Mouse (Mus musculus) spleen, adult 2 months (tissue): ENCODE data around the gene Prok1.

ENCODE experiments used
- CTCF ChIP-seq: fragments of 200-500 bp; IDR thresholded peaks from 2 replicates; pipeline ENCODE4 v1.5.1; 2011; ENCODE audit warnings: mild to moderate bottlenecking, inconsistent platforms; ENCODE audit not compliant: insufficient read depth, insufficient read length, insufficient replicate concordance; ENCODE audit errors: extremely low read depth
- POLR2A ChIP-seq: fragments of 200-500 bp; IDR thresholded peaks from 2 replicates; pipeline ENCODE4 v1.6.1; 2011; ENCODE audit warnings: low read depth, low read length, inconsistent platforms

DNA sequence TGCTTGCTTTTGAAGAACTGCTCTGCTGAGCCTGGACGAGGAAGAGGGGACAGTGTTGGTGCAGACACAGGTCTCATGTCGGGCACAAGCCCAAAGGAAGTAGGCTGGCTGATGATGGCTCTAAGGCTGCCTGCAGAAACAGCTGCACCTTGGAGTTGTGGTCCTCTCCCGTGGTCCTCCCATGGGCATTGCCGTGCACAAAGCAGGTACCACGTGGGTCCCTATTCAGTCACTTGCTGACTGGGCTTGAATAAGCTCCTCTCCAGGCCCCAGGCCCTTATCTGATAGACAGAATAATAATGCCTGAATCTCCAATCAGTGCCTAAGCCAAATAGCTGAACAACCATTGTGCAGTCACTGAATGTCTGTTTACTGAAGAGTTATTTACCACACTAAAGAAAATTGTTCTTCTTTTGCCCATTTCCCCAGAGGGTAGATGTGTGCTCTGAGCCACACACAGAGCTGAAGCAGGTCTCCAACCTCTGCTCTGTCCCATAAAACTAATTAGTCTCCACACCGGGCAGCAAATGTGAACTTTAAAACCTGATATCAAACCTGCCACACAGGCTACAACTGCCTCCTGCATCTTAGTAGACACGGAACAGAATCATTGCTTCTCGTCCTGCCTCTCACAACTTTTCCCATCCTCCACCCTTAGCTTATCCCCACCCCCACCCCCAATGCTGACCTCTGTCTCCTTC is 23.0 kb downstream of the Prok1 start:
- TF ChIP-seq POLR2A (no peak), CTCF (no peak)
